Mouse (Mus musculus): ENCODE results near the gene Qk. TPM values are rescaled to one million over a fixed set of nuclear protein-coding genes. Genes with fewer than 3 reads are reported as not detected.

The Qk gene
- polyA plus RNA-seq, 1 experiment from 2014 or later: 64.6 TPM

GRCm38 (mm10) chr17:10318561-10319430 is 858 bp downstream of the Qk start:
- Histone ChIP-seq H3K4me3 (ENCODE audit: low read depth, low read length) (peak overlapping the region; percentile 88), H3K27me3 (ENCODE audit: control insufficient read depth, insufficient read depth, low read length) (no peaks in the 10 kb centered on the region), H3K4me2 (ENCODE audit: low read depth, low read length) (peak overlapping the region; percentile 55), H3K27ac (ENCODE audit: low read depth, low read length) (peak overlapping the region; percentile 98), H3K9ac (replicated peaks; ENCODE audit: low read depth, low read length) (peak overlapping the region; percentile 97), H3K4me1 (ENCODE audit: control insufficient read depth, insufficient read depth, low read length) (peaks cover 23% of the 10 kb centered on the region), H3K9me3 (ENCODE audit: control insufficient read depth, low read length) (no peaks in the 10 kb centered on the region), H3K36me3 (ENCODE audit: control insufficient read depth, insufficient read depth, low read length) (no peaks in the 10 kb centered on the region)
- ATAC-seq (ENCODE audit: low read depth): peak; percentile 60
- 0% methylated on average over 45 of the region's 153 CpGs for WGBS

DNA sequence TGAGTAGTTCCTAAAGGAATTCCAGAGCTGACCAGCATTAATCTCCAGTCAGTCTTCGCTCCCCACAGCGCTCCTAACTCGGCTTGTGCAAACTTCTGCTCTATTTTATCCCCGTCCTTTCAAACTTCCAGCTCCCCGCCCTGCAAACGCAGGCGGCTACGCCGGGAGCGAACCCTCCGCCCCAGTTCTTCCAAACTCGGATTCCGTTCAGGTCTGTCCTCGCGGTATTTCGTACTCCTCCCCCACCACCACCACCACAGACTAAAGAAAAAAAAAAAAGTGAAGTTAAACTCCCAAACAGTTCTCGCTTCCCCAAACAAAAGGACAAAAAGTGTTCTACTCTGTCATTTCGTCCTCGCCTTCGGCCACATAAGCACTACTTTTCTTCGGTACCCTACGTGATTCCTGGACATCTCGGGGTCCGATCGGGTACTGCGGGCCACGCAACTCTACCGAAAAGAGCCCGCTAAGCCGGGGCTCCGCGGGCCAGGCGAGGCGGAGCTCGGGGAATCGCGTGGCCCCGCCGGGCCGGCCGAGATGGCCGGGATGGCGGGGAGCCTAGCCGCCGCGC is 1.6 kb downstream of the Qk start:
- under 1% methylated on average over 28 of the region's 46 CpGs for WGBS
- Histone ChIP-seq H3K4me3 (ENCODE audit: low read depth, low read length) (peak overlapping the region; percentile 88), H3K4me1 (ENCODE audit: control insufficient read depth, insufficient read depth, low read length) (peaks cover 20% of the 10 kb centered on the region), H3K36me3 (ENCODE audit: control insufficient read depth, insufficient read depth, low read length) (no peaks in the 10 kb centered on the region), H3K9me3 (ENCODE audit: control insufficient read depth, low read length) (no peaks in the 10 kb centered on the region), H3K4me2 (ENCODE audit: low read depth, low read length) (peak overlapping the region; percentile 55), H3K9ac (replicated peaks; ENCODE audit: low read depth, low read length) (peak overlapping the region; percentile 97), H3K27me3 (ENCODE audit: control insufficient read depth, insufficient read depth, low read length) (no peaks in the 10 kb centered on the region), H3K27ac (ENCODE audit: low read depth, low read length) (peak overlapping the region; percentile 98)
- no peak for ATAC-seq (ENCODE audit: low read depth)

GRCm38 (mm10) chr17:10317186-10317585 is 2.5 kb downstream of the Qk start:
- Histone ChIP-seq H3K9ac (replicated peaks; ENCODE audit: low read depth, low read length) (peak overlapping the region; percentile 97), H3K4me3 (ENCODE audit: low read depth, low read length) (peak overlapping the region; percentile 88), H3K4me1 (ENCODE audit: control insufficient read depth, insufficient read depth, low read length) (peaks cover 17% of the 10 kb centered on the region), H3K9me3 (ENCODE audit: control insufficient read depth, low read length) (no peaks in the 10 kb centered on the region), H3K36me3 (ENCODE audit: control insufficient read depth, insufficient read depth, low read length) (no peaks in the 10 kb centered on the region), H3K27me3 (ENCODE audit: control insufficient read depth, insufficient read depth, low read length) (no peaks in the 10 kb centered on the region), H3K4me2 (ENCODE audit: low read depth, low read length) (peak overlapping the region; percentile 55), H3K27ac (ENCODE audit: low read depth, low read length) (peak overlapping the region; percentile 98)
- no peak for ATAC-seq (ENCODE audit: low read depth)
- 7% methylated on average over 4 of the region's 4 CpGs for WGBS

DNA sequence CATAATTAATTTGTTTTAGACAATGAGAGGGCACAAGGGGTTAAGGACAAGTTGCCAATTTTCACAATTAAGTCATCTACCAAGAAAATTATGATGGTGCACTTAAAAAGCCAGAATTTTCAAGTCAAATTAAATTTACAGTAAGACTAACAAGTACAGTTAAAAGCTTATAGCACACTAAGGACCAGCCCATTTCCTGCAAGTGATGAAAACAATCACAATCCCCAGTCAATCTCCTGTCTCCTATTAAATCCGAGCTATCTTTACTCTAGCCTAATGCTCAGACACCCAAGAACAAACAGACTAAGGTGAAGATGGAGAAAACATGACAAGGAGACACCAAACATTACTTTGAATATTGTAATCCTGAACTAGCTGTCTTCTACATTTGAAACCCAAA is 3.2 kb downstream of the Qk start:
- H3K9me3 ChIP-seq (ENCODE audit: control insufficient read depth, low read length): no peaks in the 10 kb centered on the region
- WGBS: 2% methylated on average over 1 of the region's 1 CpGs
- H3K36me3 ChIP-seq (ENCODE audit: control insufficient read depth, insufficient read depth, low read length): no peaks in the 10 kb centered on the region
- no peaks in the 10 kb centered on the region for H3K27me3 ChIP-seq (ENCODE audit: control insufficient read depth, insufficient read depth, low read length)
- peak overlapping the region; percentile 54 for H3K4me2 ChIP-seq (ENCODE audit: low read depth, low read length)
- peak overlapping the region; percentile 88 for H3K4me3 ChIP-seq (ENCODE audit: low read depth, low read length)
- peak overlapping the region; percentile 66 for H3K27ac ChIP-seq (ENCODE audit: low read depth, low read length)
- peak overlapping the region; percentile 44 for H3K9ac ChIP-seq (replicated peaks; ENCODE audit: low read depth, low read length)
- peaks cover 12% of the 10 kb centered on the region for H3K4me1 ChIP-seq (ENCODE audit: control insufficient read depth, insufficient read depth, low read length)
- ATAC-seq (ENCODE audit: low read depth): no peak

- no peaks in the 10 kb centered on the region for H3K9me3 ChIP-seq (ENCODE audit: control insufficient read depth, low read length)
- H3K4me1 ChIP-seq (ENCODE audit: control insufficient read depth, insufficient read depth, low read length): peaks cover 14% of the 10 kb centered on the region; the same call in 1 of the 2 replicates
- H3K27me3 ChIP-seq (ENCODE audit: control insufficient read depth, insufficient read depth, low read length): no peaks in the 10 kb centered on the region
- no peak overlapping the region for H3K27ac ChIP-seq (ENCODE audit: low read depth, low read length)
- 26% methylated on average over 1 of the region's 1 CpGs for WGBS
- H3K36me3 ChIP-seq (ENCODE audit: control insufficient read depth, insufficient read depth, low read length): no peaks in the 10 kb centered on the region
- H3K4me3 ChIP-seq (ENCODE audit: low read depth, low read length): no peak overlapping the region
- no peak overlapping the region for H3K9ac ChIP-seq (replicated peaks; ENCODE audit: low read depth, low read length)
- no peak for ATAC-seq (ENCODE audit: low read depth)
- H3K4me2 ChIP-seq (ENCODE audit: low read depth, low read length): peak overlapping the region; percentile 46; the same call in 1 of the 2 replicates
Measured at GRCm38 (mm10) chr17:10310046-10310445, 9.6 kb downstream of the Qk start.

- peak overlapping the region; percentile 42 for H3K4me2 ChIP-seq (ENCODE audit: low read depth, low read length)
- peaks cover 8% of the 10 kb centered on the region; the same call in 1 of the 2 replicates for H3K4me1 ChIP-seq (ENCODE audit: control insufficient read depth, insufficient read depth, low read length)
Measured at GRCm38 (mm10) chr17:10309135-10309623, 10.5 kb downstream of the Qk start.

DNA sequence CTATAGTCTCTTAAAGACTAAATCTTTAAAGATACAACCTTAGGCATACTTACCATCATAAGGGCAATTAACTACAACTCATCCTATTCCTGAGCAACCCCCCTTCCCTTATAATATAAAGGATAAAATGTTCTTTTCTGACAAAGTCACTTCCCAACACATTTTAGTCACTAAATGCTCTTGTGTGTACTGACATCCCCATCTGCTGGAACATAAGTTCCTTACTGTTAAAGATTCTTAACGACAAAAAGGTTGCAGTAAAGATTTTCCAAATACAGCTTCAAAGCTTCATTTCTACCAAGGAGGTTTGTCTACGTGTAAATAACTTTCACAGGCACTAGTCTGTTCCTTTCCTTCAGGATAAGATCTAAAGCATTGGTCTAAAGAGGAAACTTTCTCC is 13.2 kb downstream of the Qk start:
- 64% methylated on average over 2 of the region's 2 CpGs for WGBS
- no peak overlapping the region for H3K9ac ChIP-seq (replicated peaks; ENCODE audit: low read depth, low read length)
- no peak overlapping the region for H3K4me2 ChIP-seq (ENCODE audit: low read depth, low read length)
- H3K4me1 ChIP-seq (ENCODE audit: control insufficient read depth, insufficient read depth, low read length): peaks cover 9% of the 10 kb centered on the region; the same call in 1 of the 2 replicates
- H3K9me3 ChIP-seq (ENCODE audit: control insufficient read depth, low read length): no peaks in the 10 kb centered on the region
- no peaks in the 10 kb centered on the region for H3K36me3 ChIP-seq (ENCODE audit: control insufficient read depth, insufficient read depth, low read length)
- no peak overlapping the region for H3K27ac ChIP-seq (ENCODE audit: low read depth, low read length)
- no peak for ATAC-seq (ENCODE audit: low read depth)
- no peak overlapping the region for H3K4me3 ChIP-seq (ENCODE audit: low read depth, low read length)
- no peaks in the 10 kb centered on the region for H3K27me3 ChIP-seq (ENCODE audit: control insufficient read depth, insufficient read depth, low read length)

More at GRCm38 (mm10) chr17:10309135-10309623, 10.5 kb downstream of the Qk start:
- ATAC-seq (ENCODE audit: low read depth): peak; percentile 46; the same call in 1 of the 2 replicates
- Histone ChIP-seq H3K9ac (replicated peaks; ENCODE audit: low read depth, low read length) (no peak overlapping the region), H3K9me3 (ENCODE audit: control insufficient read depth, low read length) (no peaks in the 10 kb centered on the region), H3K36me3 (ENCODE audit: control insufficient read depth, insufficient read depth, low read length) (no peaks in the 10 kb centered on the region), H3K27me3 (ENCODE audit: control insufficient read depth, insufficient read depth, low read length) (no peaks in the 10 kb centered on the region), H3K4me3 (ENCODE audit: low read depth, low read length) (0 out of 2 replicates have a peak overlapping the region, but pooled peaks have one; percentile 10), H3K27ac (ENCODE audit: low read depth, low read length) (peak overlapping the region; percentile 28; the same call in 1 of the 2 replicates)
- WGBS: 24% methylated on average over 4 of the region's 4 CpGs

DNA sequence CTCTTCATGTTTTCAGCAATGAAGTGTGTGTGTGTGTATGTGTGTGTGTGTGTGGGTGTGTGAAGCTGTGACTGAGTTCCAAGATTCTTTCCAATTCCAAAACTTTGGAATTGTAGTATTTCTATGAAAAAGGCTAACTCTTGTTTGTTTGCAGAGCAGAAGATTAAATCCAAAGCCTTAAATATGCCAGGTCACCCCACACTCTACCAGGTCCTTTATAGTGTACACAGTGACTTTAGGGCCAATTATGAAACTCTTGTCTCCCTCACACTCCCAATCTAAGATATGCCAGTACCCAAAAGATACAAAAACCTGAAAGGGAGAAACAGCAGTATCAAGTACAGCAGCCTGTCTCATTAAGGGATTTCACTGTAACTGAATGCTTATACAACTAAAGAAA is 15.7 kb downstream of the Qk start:
- Histone ChIP-seq H3K27ac (ENCODE audit: low read depth, low read length) (no peak overlapping the region), H3K4me2 (ENCODE audit: low read depth, low read length) (no peak overlapping the region; the same call in 1 of the 2 replicates), H3K9me3 (ENCODE audit: control insufficient read depth, low read length) (no peaks in the 10 kb centered on the region)

More for the DNA sequence above, 15.7 kb downstream of the Qk start:
- Histone ChIP-seq H3K4me1 (ENCODE audit: control insufficient read depth, insufficient read depth, low read length) (peaks cover 5% of the 10 kb centered on the region; the same call in 1 of the 2 replicates), H3K36me3 (ENCODE audit: control insufficient read depth, insufficient read depth, low read length) (no peaks in the 10 kb centered on the region), H3K27me3 (ENCODE audit: control insufficient read depth, insufficient read depth, low read length) (no peaks in the 10 kb centered on the region), H3K4me3 (ENCODE audit: low read depth, low read length) (no peak overlapping the region), H3K9ac (replicated peaks; ENCODE audit: low read depth, low read length) (no peak overlapping the region)
- no peak for ATAC-seq (ENCODE audit: low read depth)
